Mouse (Mus musculus): ENCODE measurements around the gene Gpc6. TPM values are rescaled to one million over a fixed set of nuclear protein-coding genes. Genes with fewer than 3 reads are reported as not detected.
A peak's percentile ranks its signal among the peaks of the same experiment; 100 is the strongest.

The Gpc6 gene
- total and polyA plus RNA-seq, 3 experiments = not detected

DNA sequence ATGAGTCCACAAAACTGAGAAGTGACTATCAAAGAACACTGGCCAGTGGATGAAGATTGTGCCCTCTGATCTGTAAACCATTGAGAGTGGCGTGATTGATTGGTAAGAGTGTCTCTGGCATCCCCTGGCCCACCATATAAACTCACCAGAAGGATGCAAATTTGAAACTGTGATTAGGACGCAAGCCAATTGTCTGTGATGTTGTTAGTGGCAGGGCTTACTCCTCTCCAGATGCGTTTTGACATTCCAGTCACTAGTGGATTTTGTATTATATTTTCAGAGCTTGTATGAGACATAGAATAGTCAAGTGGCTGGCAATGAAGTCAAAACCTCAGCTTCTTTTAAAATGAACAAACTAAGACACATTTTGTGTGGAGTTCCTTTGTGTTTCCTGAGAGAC lies 604.3 kb downstream of the Gpc6 start:
- in situ Hi-C loops (cut with MboI; ENCODE audit: low pct_ligation_motif_present, low pct_unique_long_range_greater_than_20kb, low sequenced_read_pairs) (no loop called here), dilution Hi-C loops (cut with MboI; ENCODE audit: extremely low pct_ligation_motif_present, extremely low pct_unique_long_range_greater_than_20kb, low sequenced_read_pairs) (no loop called here)
- Histone ChIP-seq H3K9me3 (replicated peaks; ENCODE audit: low read length) (no peaks in the 10 kb centered on the region), H3K9ac (ENCODE audit: insufficient read depth, low read depth) (no peak overlapping the region), H3K4me3 (replicated peaks in 1 of 3; ENCODE audit: low read depth in 2 of 3, low read length in 2 of 3, poor library complexity in 1 of 3) (no peak overlapping the region), H3K27me3 (replicated peaks) (no peaks in the 10 kb centered on the region), H3K4me1 (ENCODE audit: control insufficient read depth in 1 of 2, insufficient read depth in 2 of 2) (no peaks in the 10 kb centered on the region), H3K36me3 (replicated peaks in 1 of 2; ENCODE audit: control insufficient read depth in 1 of 2, insufficient read depth in 1 of 2, low read length in 1 of 2) (no peaks in the 10 kb centered on the region), H3K27ac (ENCODE audit: insufficient read depth, low read depth) (no peak overlapping the region), H3K4me2 (ENCODE audit: insufficient read depth, low read depth, poor library complexity, severe bottlenecking) (no peak overlapping the region), H3K79me2 (replicated peaks; ENCODE audit: control insufficient read depth, extremely low read depth, insufficient read depth, poor library complexity, severe bottlenecking) (no peaks in the 10 kb centered on the region)
- TF ChIP-seq MAX (IDR thresholded peaks at IDR 0.05; ENCODE audit: low read length) (no peak), MAZ (IDR thresholded peaks at IDR 0.05; ENCODE audit: low read depth, low read length) (no peak), SMC3 (IDR thresholded peaks at IDR 0.05; ENCODE audit: low read depth, low read length) (no peak), NELFE (IDR thresholded peaks at IDR 0.05; ENCODE audit: low read depth, low read length) (no peak), USF1 (IDR thresholded peaks at IDR 0.05; ENCODE audit: low read depth, low read length) (no peak), ZC3H11A (IDR thresholded peaks at IDR 0.05; ENCODE audit: low read depth, low read length) (no peak), ETS1 (conservative IDR thresholded peaks at IDR 0.05; ENCODE audit: low read depth, low read length) (no peak)
- no peak for DNase-seq (ENCODE audit: extremely low read depth)

DNA sequence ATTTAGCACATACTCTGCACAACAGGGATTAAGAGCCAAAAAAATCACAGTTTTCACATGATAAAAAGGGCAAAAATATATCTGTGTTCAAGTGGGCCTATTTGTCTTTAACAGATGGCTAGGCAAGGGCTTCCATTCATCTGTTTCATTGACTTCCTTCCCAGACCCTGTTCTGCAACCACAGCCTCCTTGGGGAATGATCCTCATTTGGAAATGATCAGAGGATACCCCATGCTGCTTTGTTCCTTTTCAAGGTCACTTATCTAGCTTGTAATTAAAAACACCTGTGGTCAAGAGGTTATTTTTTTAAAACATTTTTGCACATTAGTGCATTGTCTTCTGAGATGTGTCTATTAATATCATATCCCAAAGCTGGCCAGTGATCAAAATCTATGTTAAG lies 627.7 kb downstream of the Gpc6 start:
- Histone ChIP-seq H3K9ac (ENCODE audit: insufficient read depth, low read depth) (no peak overlapping the region), H3K79me2 (replicated peaks; ENCODE audit: control insufficient read depth, extremely low read depth, insufficient read depth, poor library complexity, severe bottlenecking) (no peaks in the 10 kb centered on the region), H3K27me3 (replicated peaks) (no peaks in the 10 kb centered on the region), H3K9me3 (replicated peaks; ENCODE audit: low read length) (no peaks in the 10 kb centered on the region), H3K36me3 (replicated peaks in 1 of 2; ENCODE audit: control insufficient read depth in 1 of 2, insufficient read depth in 1 of 2, low read length in 1 of 2) (no peaks in the 10 kb centered on the region), H3K4me3 (replicated peaks in 1 of 3; ENCODE audit: low read depth in 2 of 3, low read length in 2 of 3, poor library complexity in 1 of 3) (no peak overlapping the region), H3K4me1 (ENCODE audit: control insufficient read depth in 1 of 2, insufficient read depth in 2 of 2) (peaks cover 10 to 19% of the 10 kb centered on the region in 2 experiments; a peak in 3 of 4 replicates), H3K4me2 (ENCODE audit: insufficient read depth, low read depth, poor library complexity, severe bottlenecking) (no peak overlapping the region), H3K27ac (ENCODE audit: insufficient read depth, low read depth) (no peak overlapping the region)
- DNase-seq (ENCODE audit: extremely low read depth) = no peak
- in situ Hi-C loops (cut with MboI; ENCODE audit: low pct_ligation_motif_present, low pct_unique_long_range_greater_than_20kb, low sequenced_read_pairs) (no loop called here), dilution Hi-C loops (cut with MboI; ENCODE audit: extremely low pct_ligation_motif_present, extremely low pct_unique_long_range_greater_than_20kb, low sequenced_read_pairs) (no loop called here)
- TF ChIP-seq RCOR1 (conservative IDR thresholded peaks at IDR 0.05; ENCODE audit: low read depth, low read length) (no peak), HCFC1 (IDR thresholded peaks at IDR 0.05; ENCODE audit: low read depth, low read length) (no peak), JUND (conservative IDR thresholded peaks at IDR 0.05; ENCODE audit: low read depth, low read length) (no peak)

DNA sequence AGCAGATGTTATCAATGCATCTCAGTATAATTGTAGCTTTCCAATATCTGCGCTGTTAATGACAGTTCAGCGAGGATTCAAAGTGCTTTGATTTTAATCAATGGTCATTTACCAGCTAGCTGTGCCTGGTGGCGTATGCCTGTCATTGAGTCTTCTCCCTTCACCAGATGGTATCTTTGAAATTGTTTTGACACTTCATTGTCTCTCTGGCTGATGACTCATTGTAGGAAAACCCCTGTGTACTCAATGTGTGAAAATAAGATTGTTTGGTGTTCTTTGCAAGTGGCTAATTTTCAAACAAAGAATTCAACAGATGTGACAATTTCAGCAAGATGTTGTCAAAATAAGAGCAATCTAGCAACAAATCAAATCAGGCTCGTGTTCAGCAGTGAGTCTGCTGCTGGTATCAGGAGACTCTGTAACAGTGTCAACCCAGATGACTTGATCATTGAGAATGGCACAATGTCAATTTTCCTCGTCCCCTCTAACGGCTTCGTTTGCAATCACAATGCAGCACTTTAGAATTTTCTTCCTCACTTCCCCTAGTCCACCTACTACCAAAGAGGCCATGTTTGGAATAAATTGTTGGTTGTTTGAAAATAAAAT lies 631.7 kb downstream of the Gpc6 start:
- Histone ChIP-seq H3K9ac (ENCODE audit: insufficient read depth, low read depth) (peak overlapping the region; percentile 19; the same call in 1 of the 2 replicates), H3K4me3 (replicated peaks in 1 of 3; ENCODE audit: low read depth in 2 of 3, low read length in 2 of 3, poor library complexity in 1 of 3) (no peak overlapping the region), H3K36me3 (replicated peaks in 1 of 2; ENCODE audit: control insufficient read depth in 1 of 2, insufficient read depth in 1 of 2, low read length in 1 of 2) (no peaks in the 10 kb centered on the region), H3K27ac (ENCODE audit: insufficient read depth, low read depth) (peak overlapping the region; percentile 58), H3K9me3 (replicated peaks; ENCODE audit: low read length) (no peaks in the 10 kb centered on the region), H3K4me2 (ENCODE audit: insufficient read depth, low read depth, poor library complexity, severe bottlenecking) (peak overlapping the region; percentile 24; the same call in 1 of the 2 replicates), H3K27me3 (replicated peaks) (no peaks in the 10 kb centered on the region), H3K4me1 (ENCODE audit: control insufficient read depth in 1 of 2, insufficient read depth in 2 of 2) (peaks cover 11 to 34% of the 10 kb centered on the region in 2 experiments), H3K79me2 (replicated peaks; ENCODE audit: control insufficient read depth, extremely low read depth, insufficient read depth, poor library complexity, severe bottlenecking) (no peaks in the 10 kb centered on the region)
- TF ChIP-seq JUN (IDR thresholded peaks at IDR 0.05; ENCODE audit: insufficient read depth, low read depth, low read length) (peak; percentile 54; the same call in 1 of the 2 replicates), ZMIZ1 (IDR thresholded peaks at IDR 0.05; ENCODE audit: low read depth, low read length) (no peak), SMC3 (IDR thresholded peaks at IDR 0.05; ENCODE audit: low read depth, low read length) (no peak), IRF4 (IDR thresholded peaks at IDR 0.05; ENCODE audit: low read depth, low read length) (peak; percentile 67; the same call in 1 of the 2 replicates), ETS1 (conservative IDR thresholded peaks at IDR 0.05; ENCODE audit: low read depth, low read length) (no peak), JUND (conservative IDR thresholded peaks at IDR 0.05; ENCODE audit: low read depth, low read length) (peak; percentile 80), TCF12 (IDR thresholded peaks at IDR 0.05; ENCODE audit: low read depth, low read length) (no peak), NRF1 (IDR thresholded peaks at IDR 0.05; ENCODE audit: low read depth, low read length) (no peak), MXI1 (IDR thresholded peaks at IDR 0.05; ENCODE audit: low read depth, low read length) (no peak), E2F4 (IDR thresholded peaks at IDR 0.05; ENCODE audit: insufficient replicate concordance, low read depth, low read length) (no peak), HCFC1 (IDR thresholded peaks at IDR 0.05; ENCODE audit: low read depth, low read length) (no peak), RAD21 (IDR thresholded peaks at IDR 0.05; ENCODE audit: low read depth, low read length) (no peak), NELFE (IDR thresholded peaks at IDR 0.05; ENCODE audit: low read depth, low read length) (no peak), EP300 (IDR thresholded peaks at IDR 0.05; ENCODE audit: low read length) (peak; percentile 48; the same call in 1 of the 2 replicates), ZKSCAN1 (IDR thresholded peaks at IDR 0.05; ENCODE audit: borderline replicate concordance, low read depth, low read length) (no peak), MAFK (IDR thresholded peaks at IDR 0.05; ENCODE audit: insufficient replicate concordance, low read length) (no peak), MAZ (IDR thresholded peaks at IDR 0.05; ENCODE audit: low read depth, low read length) (no peak), ZC3H11A (IDR thresholded peaks at IDR 0.05; ENCODE audit: low read depth, low read length) (no peak)
- in situ Hi-C loops (cut with MboI; ENCODE audit: low pct_ligation_motif_present, low pct_unique_long_range_greater_than_20kb, low sequenced_read_pairs) (no loop called here), dilution Hi-C loops (cut with MboI; ENCODE audit: extremely low pct_ligation_motif_present, extremely low pct_unique_long_range_greater_than_20kb, low sequenced_read_pairs) (no loop called here)
- no peak for DNase-seq (ENCODE audit: extremely low read depth)

Measured in CH12.LX (cell line).